Comparison of ENCODE assay signal across 13 mouse cellular contexts in the genomic region with DNA sequence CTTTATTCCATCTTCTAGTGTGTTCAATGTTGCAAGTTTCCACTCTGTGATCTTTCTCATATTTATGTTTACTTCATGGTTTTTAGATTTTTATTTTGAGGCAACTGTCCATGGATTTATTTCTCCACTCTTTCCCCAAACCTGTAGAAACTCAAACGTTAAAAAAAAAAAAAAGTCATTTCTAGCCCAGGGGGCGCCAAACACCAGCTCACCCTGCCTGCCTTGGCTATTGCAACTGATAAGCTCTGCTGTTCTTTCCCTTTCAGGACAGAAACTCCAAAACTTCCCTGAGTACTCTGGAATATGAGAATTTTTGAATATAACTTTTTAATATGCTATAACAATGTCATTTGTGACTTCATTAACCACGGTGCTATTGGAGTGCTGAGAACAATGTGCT.
A peak's percentile ranks its signal among the peaks of the same experiment; 100 is the strongest.
DNase-seq lines count a peak whose midpoint lies in the region; ATAC-seq lines count a peak whose summit lies in the region.
"Had no signal": no experiment of that assay in that cellular context is flagged by ENCODE, and none has a peak within 500 bp of the region (broad histone marks: within the 10 kb centered on the region; RNA-seq: fewer than 3 reads in every experiment).

No protein-coding gene starts in this region.

- no peaks in the 10 kb centered on the region for H3K27me3 ChIP-seq in embryonic facial prominence, embryonic 11.5 days (ENCODE audit: control insufficient read depth, insufficient read depth, low read length)
- no peaks in the 10 kb centered on the region for H3K27me3 ChIP-seq in embryonic facial prominence, embryonic 10.5 days (replicated peaks; ENCODE audit: low read depth, poor library complexity, severe bottlenecking)
- 0 out of 2 replicates have a peak, but pooled peaks cover 2% of the 10 kb centered on the region for H3K27me3 ChIP-seq in kidney, embryonic 15.5 days
- H3K27me3 ChIP-seq: liver, embryonic 15.5 days had no signal

- H3K4me3 ChIP-seq in embryonic facial prominence, embryonic 11.5 days (ENCODE audit: low read depth, low read length) = no peak overlapping the region
- H3K4me3 ChIP-seq in embryonic facial prominence, embryonic 10.5 days = no peak overlapping the region
- H3K4me3 ChIP-seq in kidney, embryonic 15.5 days (replicated peaks) = no peak overlapping the region
- H3K4me3 ChIP-seq: liver, embryonic 15.5 days had no signal

- H3K4me1 ChIP-seq in embryonic facial prominence, embryonic 11.5 days (ENCODE audit: control insufficient read depth, insufficient read depth, low read length) = peaks cover 5% of the 10 kb centered on the region; the same call in 1 of the 2 replicates
- peaks cover 21% of the 10 kb centered on the region for H3K4me1 ChIP-seq in embryonic facial prominence, embryonic 10.5 days
- 0 out of 2 replicates have a peak, but pooled peaks cover 3% of the 10 kb centered on the region for H3K4me1 ChIP-seq in kidney, embryonic 15.5 days
- H3K4me1 ChIP-seq: liver, embryonic 15.5 days had no signal

- H3K9ac ChIP-seq in embryonic facial prominence, embryonic 11.5 days (replicated peaks; ENCODE audit: low read length) = no peak overlapping the region
- H3K9ac ChIP-seq in kidney, embryonic 15.5 days = no peak overlapping the region
- H3K9ac ChIP-seq: liver, embryonic 15.5 days had no signal

- no peak for ATAC-seq in embryonic facial prominence, embryonic 11.5 days (replicated peaks; ENCODE audit: insufficient number of reproducible peaks, low FRiP score, low TSS enrichment, low read depth)
- no peak for ATAC-seq in kidney, embryonic 15.5 days (replicated peaks; ENCODE audit: low FRiP score)
- ATAC-seq: activated CD4-positive, CD25-positive, alpha-beta regulatory T cell, adult 4 months; midbrain, embryonic 16.5 days had no signal

- 26% methylated on average over 3 of the region's 3 CpGs for WGBS in embryonic facial prominence, embryonic 11.5 days
- WGBS in embryonic facial prominence, embryonic 10.5 days = 29% methylated on average over 3 of the region's 3 CpGs
- WGBS in kidney, embryonic 15.5 days = 20% methylated on average over 3 of the region's 3 CpGs

- no peak overlapping the region for H3K4me2 ChIP-seq in embryonic facial prominence, embryonic 11.5 days (ENCODE audit: low read depth, low read length)
- no peak overlapping the region for H3K4me2 ChIP-seq in kidney, embryonic 15.5 days
- H3K4me2 ChIP-seq: liver, embryonic 15.5 days had no signal

- no peak overlapping the region for H3K27ac ChIP-seq in embryonic facial prominence, embryonic 11.5 days (replicated peaks; ENCODE audit: low read depth, low read length)
- H3K27ac ChIP-seq in embryonic facial prominence, embryonic 10.5 days (replicated peaks) = no peak overlapping the region
- no peak overlapping the region for H3K27ac ChIP-seq in kidney, embryonic 15.5 days
- H3K27ac ChIP-seq: liver, embryonic 15.5 days had no signal

- H3K36me3 ChIP-seq in embryonic facial prominence, embryonic 11.5 days (replicated peaks; ENCODE audit: control insufficient read depth, insufficient read depth, low read depth, low read length) = no peaks in the 10 kb centered on the region
- H3K36me3 ChIP-seq in embryonic facial prominence, embryonic 10.5 days (replicated peaks) = no peaks in the 10 kb centered on the region
- H3K36me3 ChIP-seq in kidney, embryonic 15.5 days = no peaks in the 10 kb centered on the region
- H3K36me3 ChIP-seq: liver, embryonic 15.5 days had no signal

- no peaks in the 10 kb centered on the region for H3K9me3 ChIP-seq in embryonic facial prominence, embryonic 11.5 days (replicated peaks; ENCODE audit: control insufficient read depth, low read length)
- no peaks in the 10 kb centered on the region for H3K9me3 ChIP-seq in embryonic facial prominence, embryonic 10.5 days
- H3K9me3 ChIP-seq in kidney, embryonic 15.5 days (replicated peaks) = no peaks in the 10 kb centered on the region
- H3K9me3 ChIP-seq: liver, embryonic 15.5 days had no signal

- peak; percentile 47 for DNase-seq in embryonic facial prominence, embryonic 11.5 days (ENCODE audit: low spot score)
- no peak for DNase-seq in embryonic facial prominence, embryonic 10.5 days (ENCODE audit: low spot score)
- peak; percentile 8 for DNase-seq in kidney, postnatal 14 days
- peak; percentile 24 for DNase-seq in retina, embryonic 14.5 days (ENCODE audit: low spot score)
- DNase-seq in retina, postnatal 1 day = no peak
- no peak for DNase-seq in layer of hippocampus, adult 11-12 months (ENCODE audit: low spot score)
- no peak for DNase-seq in embryo, embryonic 9.5 days (ENCODE audit: extremely low spot score)
- DNase-seq: gastrocnemius, postnatal 36 days; heart, postnatal 36 days had no signal

Comparison
In these comparisons a context has a peak if more than half of its experiments do, and no peak if none do; other contexts are left out.
1. DNase-seq: peak in embryonic facial prominence, embryonic 11.5 days (single experiment), kidney, postnatal 14 days (single experiment) and retina, embryonic 14.5 days (single experiment); none in embryonic facial prominence, embryonic 10.5 days (single experiment), retina, postnatal 1 day (single experiment), layer of hippocampus, adult 11-12 months (single experiment) and embryo, embryonic 9.5 days (single experiment).